In genomic region chr2:27969158-27969557, GRCm38 (mm10) we compare ENCODE assay signal across 8 mouse cellular contexts.
DNase-seq lines count a peak whose midpoint lies in the region; ATAC-seq and TF ChIP-seq lines count a peak whose summit lies in the region.

No protein-coding gene starts in this region.

- no peak overlapping the region for H3K27ac ChIP-seq in intestine, postnatal 0 days (ENCODE audit: low read depth, low read length)
- H3K27ac ChIP-seq in intestine, embryonic 16.5 days (ENCODE audit: low read length), result no peak overlapping the region

- DNase-seq in 416B (ENCODE audit: low read depth) (peak; percentile 12), NIH3T3 (ENCODE audit: low read depth) (peak; percentile 60)
- peak; percentile 72 for DNase-seq in embryo, embryonic 10.5 days (ENCODE audit: low spot score)
- DNase-seq in induced T-regulatory cell, adult 2 months (ENCODE audit: low read depth), result peak; percentile 2
- no peak for DNase-seq in layer of hippocampus, adult 9-11 months

- TF ChIP-seq CTCF in intestine, postnatal 0 days (IDR thresholded peaks at IDR 0.05; ENCODE audit: low read depth), result peak; percentile 84

- H3K4me3 ChIP-seq in intestine, postnatal 0 days (ENCODE audit: low read depth, low read length), result no peak overlapping the region
- H3K4me3 ChIP-seq in intestine, embryonic 16.5 days (ENCODE audit: low read length), result no peak overlapping the region

- H3K4me1 ChIP-seq in intestine, postnatal 0 days (replicated peaks; ENCODE audit: control insufficient read depth, insufficient read depth, low read length), result no peaks in the 10 kb centered on the region
- no peaks in the 10 kb centered on the region for H3K4me1 ChIP-seq in intestine, embryonic 16.5 days (ENCODE audit: control insufficient read depth, insufficient read depth, low read length)

- H3K9me3 ChIP-seq in intestine, postnatal 0 days (ENCODE audit: control insufficient read depth), result no peaks in the 10 kb centered on the region
- no peaks in the 10 kb centered on the region for H3K9me3 ChIP-seq in intestine, embryonic 16.5 days (ENCODE audit: control insufficient read depth, low read length)

- no peak overlapping the region for H3K4me2 ChIP-seq in intestine, postnatal 0 days (replicated peaks; ENCODE audit: low read depth)
- no peak overlapping the region for H3K4me2 ChIP-seq in intestine, embryonic 16.5 days (ENCODE audit: low read depth, low read length)

- peaks cover 21% of the 10 kb centered on the region; the same call in 1 of the 2 replicates for H3K36me3 ChIP-seq in intestine, postnatal 0 days (ENCODE audit: control insufficient read depth, insufficient read depth)
- peaks cover 8% of the 10 kb centered on the region; the same call in 1 of the 2 replicates for H3K36me3 ChIP-seq in intestine, embryonic 16.5 days (ENCODE audit: control insufficient read depth, insufficient read depth, low read length)

- 19% methylated on average over 6 of the region's 6 CpGs for WGBS in intestine, postnatal 0 days
- whole genome bisulfite sequencing in intestine, embryonic 16.5 days, result 18% methylated on average over 6 of the region's 6 CpGs

- ATAC-seq in intestine, postnatal 0 days, result no peak
- ATAC-seq in intestine, embryonic 16.5 days, result no peak
- peak; percentile 78 for ATAC-seq in megakaryocyte progenitor cell, adult 5-6 weeks (replicated peaks; ENCODE audit: poor library complexity)

- H3K27me3 ChIP-seq in intestine, postnatal 0 days (replicated peaks; ENCODE audit: control insufficient read depth, insufficient read depth, low read length), result no peaks in the 10 kb centered on the region
- H3K27me3 ChIP-seq in intestine, embryonic 16.5 days (replicated peaks; ENCODE audit: control insufficient read depth, insufficient read depth, low read length), result no peaks in the 10 kb centered on the region

- no peak overlapping the region for H3K9ac ChIP-seq in intestine, postnatal 0 days (ENCODE audit: low read depth, low read length)
- H3K9ac ChIP-seq in intestine, embryonic 16.5 days (ENCODE audit: low read depth, low read length), result no peak overlapping the region
